Mouse (Mus musculus): Measurements from ENCODE around the gene Rftn1.

The Rftn1 gene

DNA sequence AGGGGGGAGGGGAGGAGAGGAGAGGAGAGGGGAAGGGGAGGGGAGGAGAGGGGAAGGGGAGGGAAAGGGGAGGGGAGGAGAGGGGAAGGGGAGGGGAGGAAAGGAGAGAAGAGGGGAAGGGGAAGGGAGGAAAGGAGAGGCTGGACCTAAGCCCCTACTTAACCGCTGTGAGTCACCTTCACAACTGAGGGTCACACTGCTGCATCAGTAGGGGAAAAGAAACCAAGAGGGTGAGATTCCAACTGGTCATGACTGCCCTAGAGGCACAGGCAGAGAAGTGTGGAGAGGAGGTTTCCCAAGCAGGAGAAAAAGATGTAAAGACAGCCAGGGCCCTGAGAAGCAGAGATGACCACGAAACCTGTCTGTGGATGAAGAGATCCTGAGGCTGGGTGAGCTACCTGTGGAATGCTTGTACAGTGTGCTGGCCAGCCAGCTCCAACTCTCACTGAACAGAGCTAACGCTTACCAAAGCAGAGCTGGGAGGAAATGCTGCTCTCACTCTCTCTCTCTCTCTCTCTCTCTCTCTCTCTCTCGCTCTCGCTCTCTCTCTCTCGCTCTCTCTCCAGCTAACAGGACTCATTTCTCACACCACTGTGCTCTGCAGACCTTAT is 19.4 kb downstream of the Rftn1 start:
- no peak for DNase-seq (ENCODE audit: low read depth)

DNA sequence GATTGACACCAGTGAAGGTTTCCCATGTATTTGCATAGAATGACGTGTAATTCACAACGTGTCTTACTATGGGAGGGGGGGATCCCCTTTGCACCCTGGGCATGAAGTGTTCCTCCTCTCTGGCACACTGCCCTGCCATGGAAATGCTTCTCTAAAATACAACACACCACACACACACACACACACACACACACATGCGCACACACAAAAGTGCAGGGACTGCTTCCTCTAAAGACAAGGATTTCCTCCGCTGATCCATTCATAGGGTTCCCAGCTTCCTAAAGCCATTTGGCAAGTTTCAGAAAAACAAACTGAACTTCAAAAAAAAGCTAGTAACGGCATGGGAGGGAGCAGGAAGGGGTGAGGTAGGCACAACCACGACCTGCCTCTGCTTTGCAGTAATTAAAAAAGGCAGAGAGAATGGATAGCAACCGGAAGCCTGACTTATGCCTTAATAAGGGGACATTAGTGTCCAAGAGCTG is 20.5 kb downstream of the Rftn1 start:
- no peak for DNase-seq (ENCODE audit: low read depth)

DNA sequence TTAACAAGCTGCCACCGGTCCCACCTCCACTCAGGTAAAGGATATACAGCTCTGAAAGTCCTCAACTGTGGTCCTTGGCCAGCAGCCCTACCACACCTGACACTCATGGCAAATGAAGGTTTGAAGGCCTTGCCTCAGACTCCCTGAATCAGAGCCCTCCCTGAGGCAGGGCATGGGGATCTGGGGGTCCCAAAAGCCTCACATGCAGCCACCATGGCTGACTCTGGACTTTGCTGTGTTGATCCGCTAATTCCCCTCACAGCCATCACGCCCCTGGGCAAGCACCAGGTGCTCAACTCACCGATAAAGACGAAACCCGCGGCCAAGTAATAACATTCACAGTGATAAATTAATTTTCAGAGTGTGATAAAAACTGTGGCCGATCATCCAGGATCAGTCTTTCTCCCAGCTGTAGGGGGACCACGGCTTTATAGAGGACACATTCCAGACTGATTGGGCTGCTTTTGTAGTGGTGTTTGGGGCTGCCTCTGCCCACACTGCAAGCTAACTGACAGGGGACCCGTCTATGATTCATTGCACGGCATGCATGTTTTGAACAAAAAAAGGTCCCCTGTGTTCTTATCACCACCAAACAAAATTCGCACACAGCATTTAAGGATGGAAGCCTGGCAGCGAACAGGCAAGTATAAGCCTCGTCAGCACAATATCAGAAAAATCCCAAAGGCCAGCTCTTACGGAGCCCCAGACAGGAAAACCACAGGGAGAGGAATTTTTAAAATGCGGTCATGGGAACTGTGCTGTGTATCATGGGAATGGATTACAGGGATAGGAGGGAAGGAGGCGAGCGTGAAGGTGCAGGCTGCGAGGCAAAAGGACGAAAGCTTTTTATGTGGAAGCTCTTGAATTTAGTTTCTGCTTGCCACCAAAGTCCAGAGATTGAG is 29.3 kb downstream of the Rftn1 start:
- no peak for DNase-seq (ENCODE audit: low read depth)

DNA sequence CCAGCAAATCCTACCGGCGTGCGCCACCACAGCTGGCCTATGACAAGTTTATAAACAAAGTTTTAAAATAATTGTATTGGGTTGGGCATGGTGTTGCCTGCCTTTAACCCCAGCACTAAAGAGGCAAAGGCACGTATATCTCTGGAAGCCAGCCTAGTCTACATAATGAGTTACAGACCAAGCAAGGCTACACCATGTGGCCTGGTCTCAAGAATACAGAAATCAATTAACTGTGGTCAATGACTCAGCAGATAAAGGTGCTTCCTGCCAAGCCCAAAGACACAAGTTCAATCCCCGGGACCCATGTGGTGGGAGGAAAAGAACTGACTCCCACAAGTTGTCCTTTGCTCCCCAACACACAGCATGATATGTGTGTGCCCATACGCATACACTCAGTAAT is 30.1 kb downstream of the Rftn1 start:
- no peak for DNase-seq (ENCODE audit: low read depth)

DNA sequence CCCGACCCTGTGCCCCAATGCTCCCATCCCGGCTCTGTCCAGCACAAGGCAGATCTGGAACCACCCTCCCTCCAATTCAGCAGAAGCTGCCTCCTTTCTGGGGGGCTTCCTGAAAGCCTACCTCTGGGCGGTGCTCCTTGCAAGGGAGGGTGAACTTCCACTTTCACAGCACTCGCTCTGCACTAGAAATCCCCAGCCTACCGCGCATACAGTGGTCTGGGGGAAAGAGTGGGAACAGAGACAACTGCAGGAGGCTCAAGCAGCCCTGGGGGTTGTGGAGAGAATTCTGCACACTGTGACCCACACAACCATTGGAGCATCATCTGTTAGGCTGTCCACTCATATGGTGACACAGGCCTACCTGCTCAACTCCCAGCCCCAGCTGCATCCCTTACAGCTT is 30.7 kb downstream of the Rftn1 start:
- no peak for DNase-seq (ENCODE audit: low read depth)

DNA sequence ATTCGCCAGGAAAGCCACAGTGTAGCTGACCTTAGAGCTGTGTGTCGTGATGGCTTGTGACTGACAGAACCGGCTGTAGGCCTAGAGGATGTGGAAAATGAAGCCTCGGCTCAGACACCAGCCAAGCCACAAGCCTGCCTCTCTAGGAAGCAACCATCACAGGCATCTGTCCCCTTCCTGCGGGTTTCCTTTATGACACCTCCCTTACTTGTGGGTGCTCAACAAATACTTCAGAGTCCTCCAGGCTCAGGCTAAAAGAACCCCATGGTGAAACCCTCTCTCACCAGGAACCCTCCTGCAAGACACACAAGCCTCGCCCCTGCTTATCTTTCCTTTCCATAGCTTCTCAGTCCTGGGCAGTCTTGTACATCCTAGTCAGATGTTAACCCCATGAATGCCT is 31.9 kb downstream of the Rftn1 start:
- DNase-seq (ENCODE audit: low read depth), result peak; percentile 42

DNA sequence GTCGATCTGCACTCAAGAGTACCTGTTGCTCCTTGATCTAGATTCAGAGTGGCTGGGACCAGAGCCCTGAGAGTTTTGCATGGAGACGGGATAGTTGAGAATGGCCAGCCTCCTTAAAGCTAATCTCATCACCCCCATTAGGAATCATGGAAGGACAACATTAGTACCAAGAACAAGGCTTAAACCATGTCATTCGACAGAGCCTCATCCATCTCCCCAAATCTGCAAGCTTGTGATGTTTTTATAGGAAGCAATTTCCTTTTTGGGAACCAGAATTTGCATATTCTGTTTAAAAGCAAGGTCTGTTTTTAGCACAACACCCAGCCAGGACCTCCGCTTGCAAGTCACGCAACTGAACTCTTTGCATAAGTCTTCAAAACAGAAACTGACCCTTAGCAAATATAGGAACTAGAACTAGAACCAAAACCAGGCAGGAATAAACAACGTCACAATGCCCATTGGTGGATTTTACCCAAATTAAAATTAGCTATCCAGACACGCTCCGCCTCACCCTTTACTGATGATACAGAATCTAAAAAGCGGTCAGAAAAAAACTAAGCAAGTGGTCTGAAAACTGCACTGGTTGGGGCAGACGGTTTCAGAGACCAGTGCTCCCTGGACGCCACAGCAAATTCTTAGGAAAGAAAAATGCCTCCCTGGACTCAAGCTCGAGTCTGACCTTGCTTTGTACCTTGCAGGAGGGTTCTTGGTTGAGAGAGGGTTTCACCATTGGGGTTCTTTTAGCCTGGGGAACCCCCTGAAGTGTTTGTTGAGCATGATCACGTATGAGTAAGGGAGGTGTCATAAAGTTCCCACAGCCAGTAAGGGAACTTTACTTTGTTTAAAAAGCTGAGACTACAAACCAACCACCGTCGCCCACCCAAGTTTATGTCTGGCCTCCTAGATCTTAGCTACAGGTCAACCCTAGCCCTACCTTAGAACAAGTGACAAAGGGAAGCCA is 33.0 kb downstream of the Rftn1 start:
- DNase-seq (ENCODE audit: low read depth), result no peak

DNA sequence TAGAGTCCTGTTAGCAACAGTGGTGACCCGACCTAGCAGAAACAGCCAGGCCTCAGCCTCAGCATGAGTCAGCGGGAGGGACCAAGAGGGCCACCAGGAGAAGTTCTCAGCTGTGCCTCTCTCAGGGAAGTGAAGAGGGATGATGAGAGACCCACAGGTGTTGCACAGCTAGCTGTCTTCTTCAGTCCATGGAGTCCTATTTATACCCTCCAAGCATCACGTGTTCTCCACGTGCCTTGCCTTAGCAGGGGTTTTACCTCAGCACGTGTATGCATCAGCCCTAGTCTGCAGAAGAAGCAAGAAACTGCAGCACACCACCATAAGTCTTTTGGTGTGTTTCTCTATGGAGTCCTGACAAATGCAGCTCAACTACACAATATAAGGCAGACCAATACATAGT is 38.4 kb downstream of the Rftn1 start:
- no peak for DNase-seq (ENCODE audit: low read depth)

DNA sequence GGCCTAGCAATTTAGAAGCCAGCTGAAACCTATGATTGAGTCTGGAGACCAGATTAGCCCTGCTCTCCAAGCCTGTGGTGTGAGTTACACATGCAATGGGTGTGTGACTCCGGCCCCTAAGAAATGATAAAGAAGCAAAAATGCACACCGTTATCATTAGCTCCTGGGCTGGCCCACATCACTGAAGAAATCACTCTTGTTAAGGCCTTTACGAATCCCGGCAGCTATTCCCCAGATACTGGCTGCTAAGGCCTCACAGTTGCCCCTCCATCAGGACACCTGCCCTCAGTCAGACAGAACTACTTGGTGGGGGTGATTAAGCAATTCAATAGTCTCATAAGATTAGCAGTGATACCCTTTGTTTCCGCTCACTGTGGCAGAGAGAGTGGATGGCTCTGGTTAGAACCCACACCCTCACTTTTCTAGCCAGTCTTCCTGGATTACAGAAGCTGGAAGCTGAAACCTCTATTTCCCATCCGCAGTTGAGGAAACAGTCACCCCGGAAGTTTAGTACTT is 39.2 kb downstream of the Rftn1 start:
- DNase-seq (ENCODE audit: low read depth), result no peak

DNA sequence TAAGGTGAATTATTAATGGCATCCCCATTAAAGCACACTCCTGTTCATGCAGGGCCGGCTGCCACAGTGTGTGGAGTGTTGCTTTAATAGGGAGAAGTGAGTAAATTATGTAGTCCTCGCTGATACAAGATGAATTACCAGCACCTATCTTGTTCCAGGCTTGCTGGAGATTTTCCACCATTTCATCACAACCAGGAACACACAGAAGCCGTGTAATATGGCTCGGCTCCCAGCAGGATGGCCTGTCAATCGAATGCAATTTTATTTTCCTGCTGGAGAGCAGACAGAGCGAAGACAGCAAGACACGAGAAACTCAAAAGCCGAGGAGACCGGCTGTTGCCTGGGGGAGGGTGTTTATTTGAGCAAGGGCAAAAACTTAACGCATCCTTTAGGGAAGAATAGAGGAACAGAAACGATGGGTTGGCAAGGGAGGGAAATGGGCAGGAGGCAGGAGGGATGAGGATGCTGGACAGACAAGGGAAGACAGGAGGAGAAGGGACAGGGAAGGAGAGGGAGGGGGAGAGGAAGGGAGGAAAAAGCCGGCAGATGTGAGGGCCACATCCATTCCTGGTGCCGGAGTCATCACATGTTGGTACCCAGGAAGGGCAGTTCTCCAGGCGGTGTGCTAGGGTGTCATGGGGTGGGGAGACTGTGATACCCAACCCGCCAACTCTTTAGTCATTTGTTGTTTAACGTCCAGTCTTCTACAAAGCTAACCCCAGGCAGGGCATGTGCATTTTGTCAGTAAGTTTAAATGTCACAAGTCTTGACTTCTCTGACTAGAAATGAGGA is 39.9 kb downstream of the Rftn1 start:
- no peak for DNase-seq (ENCODE audit: low read depth)

DNA sequence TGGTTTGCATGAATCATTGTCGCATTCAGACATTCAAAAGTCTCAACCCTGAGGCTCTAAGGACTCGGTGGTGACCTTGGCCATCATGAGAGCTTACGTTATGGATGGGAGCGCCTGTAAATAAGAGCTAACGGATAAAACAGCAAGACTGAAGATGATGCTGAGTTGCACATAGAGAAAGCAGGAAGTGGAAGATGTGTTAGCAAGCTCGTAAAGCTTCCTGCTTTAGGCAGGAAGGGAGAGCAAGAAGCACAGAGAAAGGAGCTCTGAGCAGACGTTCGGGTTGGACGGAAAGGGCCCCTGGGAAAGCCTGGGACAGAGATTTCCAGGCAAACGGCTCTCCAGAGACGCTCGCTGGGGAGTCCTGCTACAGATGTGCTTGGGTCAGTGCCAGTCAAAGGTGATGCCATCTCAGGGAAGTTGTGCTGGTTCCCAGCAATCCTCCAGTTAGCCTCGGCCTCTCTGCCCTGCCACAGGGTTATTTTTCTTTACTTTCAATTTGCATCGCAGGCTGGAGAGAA is 40.7 kb downstream of the Rftn1 start:
- DNase-seq (ENCODE audit: low read depth), result no peak

DNA sequence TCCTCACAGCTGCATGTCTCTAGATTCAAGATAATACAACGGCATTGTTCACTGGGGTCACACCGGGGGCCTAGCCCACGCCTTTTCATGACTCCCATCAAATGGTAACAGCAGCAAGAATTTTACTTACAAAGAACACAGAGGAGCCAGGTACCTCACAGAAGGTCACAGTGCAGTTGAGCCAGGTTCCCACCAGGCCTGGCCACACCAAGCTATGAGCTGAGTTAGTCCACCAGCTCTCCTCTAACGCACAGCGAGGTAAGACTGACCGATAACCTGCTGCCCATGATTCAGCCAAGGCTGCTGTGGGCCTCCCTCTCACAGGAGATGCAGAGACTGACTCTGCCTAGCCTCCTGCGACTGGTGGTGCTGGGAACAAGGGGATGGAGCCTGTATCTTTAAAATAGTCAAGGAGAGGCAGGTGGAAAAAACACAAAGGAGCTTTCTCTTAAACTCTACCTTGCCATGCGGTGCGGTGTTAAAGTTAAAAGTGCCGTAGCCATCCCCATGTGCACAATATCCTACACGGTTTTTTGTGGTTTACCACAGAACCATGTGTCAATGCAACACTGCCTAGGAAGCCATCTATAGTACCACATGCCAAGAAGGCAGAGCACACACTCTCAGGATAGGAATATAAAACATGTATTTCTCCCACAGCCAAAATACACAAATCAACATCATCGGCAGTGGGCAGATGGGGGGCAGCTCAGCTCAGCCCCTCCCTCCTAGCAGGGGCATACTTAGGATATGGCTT is 42.5 kb downstream of the Rftn1 start:
- no peak for DNase-seq (ENCODE audit: low read depth)

DNA sequence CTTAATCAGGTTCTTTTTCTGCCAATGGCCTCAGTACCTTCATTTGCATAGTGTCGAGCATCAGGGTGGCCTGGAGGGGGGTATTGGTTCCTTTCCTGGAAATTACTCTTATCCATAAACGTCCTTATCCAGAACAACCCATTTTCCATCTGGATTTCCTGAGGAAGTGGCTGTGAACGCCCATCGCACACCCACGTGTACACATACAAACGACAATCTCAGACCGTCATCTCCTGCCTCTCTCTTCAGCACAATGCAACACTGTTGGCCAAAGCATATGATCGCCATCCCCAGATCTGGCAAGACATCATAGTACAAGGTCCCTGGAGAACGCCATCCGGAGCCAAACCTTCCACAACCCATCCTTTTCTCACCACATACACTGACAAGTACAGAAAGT is 47.1 kb downstream of the Rftn1 start:
- no peak for DNase-seq (ENCODE audit: low read depth)

DNA sequence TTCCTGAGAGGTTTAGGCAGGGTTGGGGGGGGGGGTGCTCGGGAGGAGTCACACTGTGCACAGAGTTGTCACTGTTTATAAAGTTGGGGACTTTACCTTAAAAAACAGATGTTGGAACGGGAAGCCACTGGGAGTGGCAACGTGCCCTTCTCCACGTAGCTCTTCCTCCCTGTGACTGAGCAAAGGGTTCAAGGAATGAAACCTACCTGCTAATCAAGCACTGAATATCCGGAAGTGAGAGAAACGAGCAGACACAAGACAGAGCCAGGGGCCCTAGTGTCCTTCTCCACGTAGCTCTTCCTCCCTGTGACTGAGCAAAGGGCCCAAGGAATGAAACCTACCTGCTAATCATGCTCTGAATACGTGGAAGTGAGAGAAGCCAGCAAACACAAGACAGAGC is 47.9 kb downstream of the Rftn1 start:
- no peak for DNase-seq (ENCODE audit: low read depth)

DNA sequence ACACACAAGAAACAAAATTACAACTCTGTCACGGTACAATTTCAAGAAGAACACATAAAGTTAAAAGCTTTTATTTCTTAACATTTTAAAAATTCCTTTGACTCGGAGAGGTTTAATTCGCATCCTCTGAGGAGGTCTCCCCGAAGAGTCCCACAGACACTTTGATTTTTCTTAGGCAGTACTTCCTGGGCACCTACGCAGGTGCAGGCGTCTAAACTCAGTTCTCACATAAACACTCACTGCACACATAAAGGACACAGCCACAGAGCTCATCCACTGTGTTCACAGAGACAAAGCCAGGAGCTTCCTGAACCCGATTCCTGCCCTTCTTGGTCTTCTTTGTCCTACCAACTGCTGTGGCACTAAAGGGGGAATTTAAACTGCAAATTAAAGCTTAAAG is 48.3 kb downstream of the Rftn1 start:
- no peak for DNase-seq (ENCODE audit: low read depth)

DNA sequence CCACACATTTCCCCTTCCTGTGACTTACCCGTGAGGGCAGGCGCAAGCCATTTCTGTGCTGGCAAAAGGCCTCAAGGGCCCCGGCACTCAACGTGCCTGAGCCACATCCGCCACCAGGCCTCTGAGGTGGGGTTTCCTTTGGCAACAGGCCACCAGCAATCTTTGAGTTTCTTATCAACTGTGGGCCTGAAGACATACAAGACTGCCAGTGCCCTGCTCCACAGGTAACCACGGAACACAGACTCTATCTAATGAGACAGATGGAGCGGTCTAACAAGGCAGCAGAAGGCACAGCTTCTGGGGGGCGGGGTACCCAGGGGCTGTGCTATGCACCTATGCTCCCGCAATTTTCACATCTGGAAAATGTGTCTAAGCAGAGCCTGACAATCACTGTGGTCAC is 54.4 kb downstream of the Rftn1 start:
- peak; percentile 44 for DNase-seq (ENCODE audit: low read depth)

DNA sequence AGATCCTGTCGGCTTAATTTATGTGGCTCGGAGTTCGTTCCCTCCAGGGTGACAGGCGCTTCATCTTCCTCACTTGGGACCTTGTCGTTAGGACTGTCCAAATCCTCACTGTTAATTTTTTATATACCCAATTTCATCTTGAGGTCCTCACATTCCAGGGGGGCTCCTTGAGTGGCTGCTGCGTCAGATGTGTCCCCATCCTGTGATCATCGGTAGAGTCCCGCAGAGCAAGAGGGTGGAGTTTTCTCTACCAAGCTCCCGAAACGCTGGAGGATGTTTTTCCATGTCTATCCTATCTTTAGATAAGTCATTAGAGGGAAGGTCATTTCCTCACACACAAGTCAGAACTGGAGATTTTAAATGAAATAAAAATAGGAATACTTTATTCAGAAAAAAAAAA is 55.0 kb downstream of the Rftn1 start:
- no peak for DNase-seq (ENCODE audit: low read depth)

DNA sequence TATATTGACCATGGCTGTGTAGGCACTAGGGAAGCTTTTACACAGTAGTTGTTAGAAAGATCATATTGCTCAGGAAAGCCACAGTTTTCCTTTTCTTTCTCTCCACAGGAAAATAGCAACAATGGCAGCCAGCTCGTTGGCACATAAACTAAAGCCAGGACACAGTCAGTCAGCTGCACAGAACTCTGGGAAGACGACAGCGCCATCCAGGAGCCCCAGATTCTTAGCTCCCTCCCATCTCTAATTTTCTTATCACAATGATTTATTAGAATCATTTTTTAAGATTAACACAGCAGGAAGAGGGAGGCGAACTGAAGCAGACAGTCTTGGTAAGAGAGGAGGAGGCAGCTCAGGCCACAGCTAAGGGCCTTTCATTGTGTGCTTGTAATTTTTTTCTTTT is 58.8 kb downstream of the Rftn1 start:
- DNase-seq (ENCODE audit: low read depth), result no peak

DNA sequence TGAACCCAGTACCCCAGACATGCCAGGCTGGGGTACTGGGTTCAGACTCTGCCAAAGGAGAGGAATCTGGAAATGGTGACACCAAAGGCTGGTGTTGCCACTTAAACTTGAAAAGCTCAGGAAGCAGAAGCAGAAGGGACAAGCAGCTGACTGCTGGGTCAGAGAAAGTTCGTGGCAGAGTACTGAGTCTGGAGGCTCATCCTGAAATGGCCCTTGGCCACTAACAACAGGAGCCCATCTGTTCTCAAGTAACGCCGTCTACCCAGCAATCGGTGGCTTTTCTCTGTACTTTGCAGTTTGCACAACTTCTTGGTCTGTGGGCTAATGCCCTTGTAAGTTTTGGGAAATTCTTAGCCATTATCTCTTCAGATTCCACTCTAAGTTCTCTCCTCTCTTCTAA is 60.1 kb downstream of the Rftn1 start:
- no peak for DNase-seq (ENCODE audit: low read depth)

DNA sequence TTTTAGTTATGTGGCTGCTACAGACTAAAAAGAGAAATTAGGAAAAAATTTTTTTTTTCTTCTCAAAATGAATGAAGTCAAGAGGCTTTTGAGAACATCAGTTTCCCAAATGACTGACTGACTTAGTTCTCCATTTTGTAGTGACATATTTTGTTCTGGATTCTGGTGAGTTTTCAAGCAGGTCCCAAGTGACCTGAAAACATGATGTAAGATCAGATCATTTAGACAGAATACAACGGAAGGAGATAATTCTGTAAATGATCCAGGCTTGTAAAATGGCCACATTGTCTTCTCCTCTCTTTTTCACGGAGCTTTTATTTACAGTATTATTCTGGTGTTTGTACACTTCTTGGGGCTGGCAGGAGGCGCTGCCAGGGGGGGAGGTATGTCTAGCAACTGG is 62.1 kb downstream of the Rftn1 start:
- DNase-seq (ENCODE audit: low read depth), result no peak

Measured in c-Kit-positive CD71-positive TER-119-negative erythroid progenitor cells, embryonic 14.5 days (primary cell).